Mouse (Mus musculus) embryonic facial prominence, embryonic 12.5 days (tissue): Measurements from ENCODE around the gene Ubxn7. TPM values are rescaled to one million over a fixed set of nuclear protein-coding genes. Genes with fewer than 3 reads are reported as not detected.

Experiments
- ATAC-seq: fragments of 200-750 bp; cut with Nextera tagmentation; 2 replicates; pipeline ENCODE4 v1.8.0; 2017; ENCODE audit not compliant: insufficient number of reproducible peaks, insufficient read depth, low FRiP score, low TSS enrichment
- H3K27ac ChIP-seq: fragments of 300-500 bp; sonication (generic); 2 replicates; pipeline ENCODE4 v1.5.1; 2016; ENCODE audit warnings: mild to moderate bottlenecking
- H3K27me3 ChIP-seq: fragments of 300-500 bp; sonication (generic); 2 replicates; pipeline ENCODE4 v1.6.1; 2016; ENCODE audit warnings: mild to moderate bottlenecking, moderate library complexity
- H3K36me3 ChIP-seq: fragments of 300-500 bp; sonication (generic); 2 replicates; pipeline ENCODE4 v1.6.1; 2016; ENCODE audit warnings: mild to moderate bottlenecking
- H3K4me1 ChIP-seq: fragments of 300-500 bp; sonication (generic); 2 replicates; pipeline ENCODE4 v1.6.1; 2016
- H3K4me2 ChIP-seq: fragments of 300-500 bp; sonication (generic); replicated peaks from 2 replicates; pipeline ENCODE4 v1.6.1; 2016; ENCODE audit warnings: mild to moderate bottlenecking, moderate library complexity
- H3K4me3 ChIP-seq: fragments of 300-500 bp; sonication (generic); 2 replicates; pipeline ENCODE4 v1.5.1; 2016; ENCODE audit warnings: mild to moderate bottlenecking
- H3K9ac ChIP-seq: fragments of 300-500 bp; sonication (generic); 2 replicates; pipeline ENCODE4 v1.6.1; 2016; ENCODE audit warnings: mild to moderate bottlenecking, moderate library complexity
- H3K9me3 ChIP-seq: fragments of 300-500 bp; sonication (generic); 2 replicates; pipeline ENCODE4 v1.6.1; 2016; ENCODE audit warnings: mild to moderate bottlenecking, moderate library complexity
- WGBS: fragments of 180-500 bp; shearing (Covaris S2); methylation state at CpG from one replicate; pipeline ENCODE4 v1.1.7; 2016; 5-methylcytosine and 5-hydroxymethylcytosine counted together
- polyA plus RNA-seq: library from polyadenylated mRNA; unstranded; fragments of >200 nt; fragmentation: Nextera tagmentation; extraction: Ambion mirVana; gene quantifications from 2 replicates; pipeline ENCODE4 v1.2.1, GENCODE M21; 2016

Ubxn7 gene
- polyA plus RNA-seq, 1 experiment from 2014 or later, result 33.2 TPM

DNA sequence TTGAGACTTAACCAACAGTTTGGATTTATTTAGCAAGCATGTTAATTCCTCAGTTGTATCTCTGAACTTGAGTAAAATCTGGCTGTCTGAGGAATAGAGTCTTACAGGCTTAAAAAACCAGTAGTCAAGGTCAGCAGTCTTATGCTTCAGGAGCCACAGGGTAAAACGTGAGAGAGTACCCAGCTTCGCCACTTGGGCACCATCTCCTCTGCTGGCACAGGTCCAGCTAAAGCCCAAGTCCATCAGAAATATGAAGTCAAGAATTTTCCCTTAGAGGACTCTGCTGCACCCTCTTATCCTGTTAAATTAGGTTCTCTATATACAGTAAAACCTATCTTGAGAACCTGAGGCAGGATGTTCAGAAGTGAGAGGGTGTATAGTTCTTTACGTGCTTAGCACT is 54.8 kb downstream of the Ubxn7 start:
- Histone ChIP-seq H3K27me3 (no peaks in the 10 kb centered on the region), H3K4me3 (no peak overlapping the region), H3K36me3 (peaks cover 44% of the 10 kb centered on the region), H3K9me3 (no peaks in the 10 kb centered on the region), H3K27ac (no peak overlapping the region), H3K4me2 (no peak overlapping the region), H3K4me1 (no peaks in the 10 kb centered on the region), H3K9ac (no peak overlapping the region)
- 89% methylated on average over 3 of the region's 3 CpGs for WGBS
- no peak for ATAC-seq

DNA sequence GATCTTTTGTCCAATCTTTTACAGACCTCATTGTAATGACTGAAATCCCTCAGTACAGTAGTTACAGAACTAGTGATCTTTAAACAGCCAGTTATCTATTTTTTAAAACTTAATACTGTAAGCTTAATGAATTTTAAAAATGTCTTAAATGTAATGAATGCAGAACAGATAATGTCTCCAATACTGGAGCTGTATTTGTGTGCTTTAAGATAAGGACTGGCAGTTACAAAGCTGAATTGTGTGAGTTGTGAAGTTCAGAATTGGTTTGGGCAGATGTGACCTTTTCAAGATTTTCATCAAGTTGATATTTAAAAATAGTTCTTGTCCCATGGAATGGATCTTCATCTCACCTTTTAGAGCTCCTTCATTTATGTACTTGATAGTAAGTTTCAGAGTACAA is 57.0 kb downstream of the Ubxn7 start:
- no peak for ATAC-seq

DNA sequence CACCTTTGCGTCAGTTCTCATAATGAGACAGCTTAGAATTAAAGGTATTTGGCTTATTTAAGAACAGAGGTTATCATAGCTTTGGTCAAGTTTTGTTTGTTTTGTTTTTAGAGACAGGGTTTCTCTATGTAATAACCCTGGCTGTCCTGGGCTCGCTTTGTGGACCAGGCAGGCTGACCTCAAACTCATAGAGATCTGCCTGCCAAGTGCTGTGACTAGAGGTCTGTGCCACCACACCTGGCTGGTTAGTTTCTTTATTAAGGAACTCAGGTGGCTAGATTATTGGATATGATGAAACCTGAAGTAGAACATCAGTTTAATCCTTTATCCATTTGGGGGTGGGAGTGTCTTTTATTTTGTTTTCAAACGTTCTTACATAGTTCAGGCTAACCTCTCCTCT is 57.8 kb downstream of the Ubxn7 start:
- Histone ChIP-seq H3K4me1 (no peaks in the 10 kb centered on the region), H3K4me3 (no peak overlapping the region), H3K36me3 (peaks cover 33% of the 10 kb centered on the region), H3K9me3 (no peaks in the 10 kb centered on the region), H3K27ac (no peak overlapping the region), H3K4me2 (no peak overlapping the region), H3K9ac (no peak overlapping the region), H3K27me3 (no peaks in the 10 kb centered on the region)
- ATAC-seq, result no peak
- 89% methylated on average over 3 of the region's 3 CpGs for WGBS

More for the DNA sequence above, 57.0 kb downstream of the Ubxn7 start:
- no peak overlapping the region for H3K9ac ChIP-seq
- H3K9me3 ChIP-seq, result no peaks in the 10 kb centered on the region
- no peaks in the 10 kb centered on the region for H3K27me3 ChIP-seq
- no peak overlapping the region for H3K4me2 ChIP-seq
- H3K4me1 ChIP-seq, result no peaks in the 10 kb centered on the region
- no peak overlapping the region for H3K27ac ChIP-seq
- no peak overlapping the region for H3K4me3 ChIP-seq
- H3K36me3 ChIP-seq, result peaks cover 36% of the 10 kb centered on the region

DNA sequence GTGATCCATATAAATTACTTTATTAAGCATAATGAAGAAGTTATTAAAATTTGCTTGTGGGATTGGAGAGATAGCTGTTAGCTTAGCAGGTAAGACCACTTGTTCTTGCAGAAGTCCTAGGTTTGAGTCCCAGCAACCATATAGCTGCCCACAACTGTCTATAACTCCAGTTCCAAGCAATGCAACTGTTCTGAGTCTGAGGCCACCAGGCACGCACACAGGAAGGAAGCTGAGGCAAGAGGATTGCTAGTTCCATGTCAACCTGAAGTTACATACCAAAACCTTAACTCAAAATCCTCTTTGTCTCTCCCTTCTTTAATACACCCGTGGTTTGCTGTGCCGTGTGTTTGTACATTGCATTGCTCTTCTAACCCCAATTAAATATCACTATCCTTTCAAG is 58.8 kb downstream of the Ubxn7 start:
- Histone ChIP-seq H3K4me3 (no peak overlapping the region), H3K27ac (no peak overlapping the region), H3K9ac (no peak overlapping the region), H3K4me2 (no peak overlapping the region), H3K4me1 (peaks cover 5% of the 10 kb centered on the region; the same call in 1 of the 2 replicates), H3K9me3 (no peaks in the 10 kb centered on the region), H3K27me3 (no peaks in the 10 kb centered on the region), H3K36me3 (peaks cover 24% of the 10 kb centered on the region)
- no peak for ATAC-seq
- WGBS, result 86% methylated on average over 3 of the region's 3 CpGs

DNA sequence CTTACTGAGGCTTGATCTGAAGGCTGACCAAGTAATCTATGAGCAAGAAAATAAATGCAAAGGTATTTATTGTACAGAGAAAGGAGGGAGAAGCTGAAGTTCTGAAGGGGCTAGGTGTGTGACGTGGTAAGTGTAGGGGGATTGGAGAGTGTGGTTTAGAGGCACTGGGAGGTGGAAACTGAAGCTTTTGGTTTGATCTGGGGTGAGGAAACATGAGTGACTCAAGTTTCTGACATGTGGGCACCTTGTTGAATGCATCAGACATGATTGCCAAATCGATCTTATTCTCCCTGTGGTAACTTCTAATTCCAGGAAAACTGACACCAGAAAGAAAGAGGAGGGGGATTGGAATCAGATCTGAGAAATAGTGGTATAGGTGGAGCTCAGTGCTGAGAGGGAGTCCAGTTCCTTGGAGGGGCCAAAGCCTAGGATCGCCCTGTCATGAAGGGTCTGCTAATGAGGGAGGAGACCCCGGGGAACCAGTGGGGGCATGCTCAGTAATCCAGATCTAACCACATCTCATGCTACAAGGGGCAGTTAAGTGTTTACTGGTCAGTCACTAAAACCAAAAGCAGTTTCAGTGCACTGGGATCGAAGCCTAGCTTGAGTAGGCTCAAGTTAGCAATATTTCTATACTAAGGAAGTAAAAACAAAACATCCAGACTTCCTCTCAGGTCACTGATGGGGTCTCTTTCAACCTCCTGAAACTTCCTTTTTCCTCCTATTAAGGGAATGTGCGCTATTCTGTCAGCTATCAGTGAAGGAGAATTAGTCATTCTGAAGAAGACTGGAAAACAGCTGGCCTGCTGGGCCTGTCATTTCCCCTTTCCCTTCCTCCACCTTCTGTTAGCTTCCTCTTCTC is 63.9 kb downstream of the Ubxn7 start:
- whole genome bisulfite sequencing, result 61% methylated on average over 6 of the region's 6 CpGs
- Histone ChIP-seq H3K4me1 (peaks cover 13% of the 10 kb centered on the region; the same call in 1 of the 2 replicates), H3K4me3 (no peak overlapping the region), H3K9ac (no peak overlapping the region), H3K36me3 (peaks cover 12% of the 10 kb centered on the region), H3K9me3 (no peaks in the 10 kb centered on the region), H3K27me3 (no peaks in the 10 kb centered on the region), H3K27ac (0 out of 2 replicates have a peak overlapping the region, but pooled peaks have one; percentile 70), H3K4me2 (no peak overlapping the region)
- ATAC-seq, result 0 out of 2 replicates have a peak, but pooled peaks have one; percentile 47

DNA sequence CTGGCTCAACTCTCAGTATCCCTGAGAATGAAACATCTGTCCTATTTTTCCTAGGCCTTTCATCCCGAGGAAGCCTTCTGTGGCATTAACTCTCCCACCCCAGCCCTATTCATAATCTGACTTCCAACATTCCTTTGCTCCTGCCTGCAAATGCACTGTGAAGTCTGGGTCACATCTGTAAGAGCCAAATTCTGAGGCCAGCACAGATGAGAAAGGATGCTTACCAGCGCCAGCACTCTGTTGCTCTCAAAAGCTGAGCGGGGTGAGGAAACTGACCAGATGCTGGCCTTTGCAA is 64.4 kb downstream of the Ubxn7 start:
- H3K4me2 ChIP-seq, result no peak overlapping the region
- ATAC-seq, result no peak
- H3K9ac ChIP-seq, result no peak overlapping the region
- H3K36me3 ChIP-seq, result peaks cover 10% of the 10 kb centered on the region
- H3K4me1 ChIP-seq, result peaks cover 13% of the 10 kb centered on the region; the same call in 1 of the 2 replicates
- no peak overlapping the region for H3K4me3 ChIP-seq
- peak overlapping the region; percentile 70; the same call in 1 of the 2 replicates for H3K27ac ChIP-seq
- no peaks in the 10 kb centered on the region for H3K9me3 ChIP-seq
- 64% methylated on average over 3 of the region's 3 CpGs for WGBS
- H3K27me3 ChIP-seq, result no peaks in the 10 kb centered on the region

DNA sequence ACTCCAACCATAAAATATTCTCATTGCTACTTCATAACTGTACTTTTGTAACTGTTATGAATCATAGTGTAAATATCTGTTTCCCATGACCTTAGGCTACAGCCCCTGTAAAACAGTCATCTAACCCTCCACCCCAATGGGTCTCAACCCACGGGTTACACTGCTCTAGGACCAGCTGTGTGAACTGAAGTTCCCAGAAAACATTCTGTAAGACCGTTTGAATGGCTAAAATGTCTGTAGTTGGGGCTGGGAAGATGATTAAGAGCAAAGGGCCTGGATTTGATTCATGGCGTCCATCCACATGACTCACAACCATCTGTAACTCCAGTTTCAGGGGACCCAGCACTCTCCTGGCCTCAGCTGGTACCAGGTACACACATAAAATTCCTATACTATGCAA is 66.1 kb downstream of the Ubxn7 start:
- Histone ChIP-seq H3K9ac (no peak overlapping the region), H3K4me1 (peaks cover 13% of the 10 kb centered on the region; the same call in 1 of the 2 replicates), H3K27ac (no peak overlapping the region), H3K4me2 (no peak overlapping the region), H3K36me3 (peaks cover 3% of the 10 kb centered on the region; the same call in 1 of the 2 replicates), H3K27me3 (no peaks in the 10 kb centered on the region), H3K9me3 (no peaks in the 10 kb centered on the region), H3K4me3 (no peak overlapping the region)
- WGBS, result 70% methylated on average over 3 of the region's 3 CpGs
- no peak for ATAC-seq

DNA sequence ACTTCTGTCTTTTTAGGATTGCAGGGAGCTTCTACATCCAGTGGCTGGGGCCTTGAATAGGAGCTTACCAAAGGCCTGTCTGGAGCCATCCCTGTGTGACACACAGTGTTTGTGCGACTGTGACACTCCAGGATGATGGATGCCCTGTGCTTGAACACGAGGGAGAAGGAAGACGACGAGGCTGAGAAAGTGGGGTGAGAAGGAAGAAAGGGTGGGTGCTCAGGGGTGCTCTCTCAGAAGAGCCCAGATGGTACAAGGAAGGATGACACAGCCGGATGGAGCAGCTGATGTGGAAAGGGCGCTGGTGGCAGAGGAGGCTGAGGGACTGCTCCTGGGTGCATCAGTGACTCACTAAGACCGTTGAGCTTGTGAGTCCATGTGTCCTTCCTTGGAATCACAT is 68.2 kb downstream of the Ubxn7 start, which contains the start of gene Tm4sf19:
Gene Tm4sf19, plus strand, starts transcription at position 240 of the 400 bp plus-strand sequence.
- no peak within 1 kb of the TSS for H3K4me2 ChIP-seq
- no peak for ATAC-seq
- no peak within 1 kb of the TSS for H3K27ac ChIP-seq
- no peaks in the 10 kb centered on the region for H3K9me3 ChIP-seq
- peaks cover 13% of the 10 kb centered on the region; the same call in 1 of the 2 replicates for H3K4me1 ChIP-seq
- no peaks in the 10 kb centered on the region for H3K36me3 ChIP-seq
- no peaks in the 10 kb centered on the region for H3K27me3 ChIP-seq
- no peak within 1 kb of the TSS for H3K9ac ChIP-seq
- WGBS, result 91% methylated on average over 7 of the region's 7 CpGs
- no peak within 1 kb of the TSS for H3K4me3 ChIP-seq

DNA sequence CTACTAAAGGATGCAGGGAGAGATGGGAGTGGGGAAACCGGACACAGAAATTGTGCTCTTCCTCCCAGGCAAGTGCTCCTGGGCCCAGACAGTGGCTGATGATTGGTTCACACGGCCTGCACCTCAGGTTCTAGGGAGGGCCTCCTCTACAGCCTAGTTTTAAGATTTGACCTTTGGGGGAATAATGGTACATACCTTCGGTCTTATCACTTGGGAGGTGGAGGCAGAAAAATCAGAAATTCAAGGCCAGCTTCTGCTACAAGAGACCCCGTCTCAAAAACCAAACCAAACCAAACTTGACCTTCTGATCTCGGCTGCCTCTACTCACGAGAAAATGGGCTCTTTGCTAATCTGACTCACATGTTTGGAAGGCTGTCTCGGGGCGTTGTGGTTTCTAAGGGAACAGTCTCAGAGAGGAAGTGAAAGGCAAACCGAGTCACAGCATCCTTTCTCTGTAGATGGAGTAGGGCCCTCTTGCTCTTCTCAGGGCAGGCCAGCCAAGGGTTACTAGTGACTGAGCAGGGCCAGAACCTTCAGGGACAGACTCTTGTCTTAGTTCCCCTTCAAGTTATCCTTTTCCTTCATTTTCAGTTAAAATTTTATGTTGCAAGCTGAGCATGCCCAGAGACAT is 69.4 kb downstream of the Ubxn7 start:
- Histone ChIP-seq H3K27me3 (no peaks in the 10 kb centered on the region), H3K36me3 (no peaks in the 10 kb centered on the region), H3K9me3 (no peaks in the 10 kb centered on the region), H3K4me3 (no peak overlapping the region), H3K9ac (no peak overlapping the region), H3K27ac (no peak overlapping the region), H3K4me1 (0 out of 2 replicates have a peak, but pooled peaks cover 2% of the 10 kb centered on the region), H3K4me2 (no peak overlapping the region)
- ATAC-seq, result no peak
- WGBS, result 66% methylated on average over 9 of the region's 9 CpGs

DNA sequence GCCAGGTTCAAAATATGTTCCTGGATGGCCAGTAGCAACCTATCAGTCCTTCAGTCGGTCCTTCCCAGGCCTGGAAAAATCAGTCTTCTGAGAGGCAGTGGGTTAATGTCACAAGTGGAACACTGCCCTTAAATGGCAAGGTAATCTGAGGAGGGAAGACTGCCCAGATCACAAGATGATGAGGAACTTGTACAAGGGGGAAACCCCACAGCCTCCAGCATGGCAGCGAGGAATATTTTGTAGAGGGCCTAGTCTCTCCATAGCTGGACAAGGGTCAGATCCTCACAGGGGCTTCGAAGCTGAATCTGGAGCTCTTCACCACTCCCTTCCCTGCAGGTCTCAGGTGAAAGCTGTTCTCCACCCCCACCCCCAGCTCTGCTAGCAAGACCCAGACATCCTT is 70.8 kb downstream of the Ubxn7 start:
- H3K9ac ChIP-seq, result no peak overlapping the region
- no peaks in the 10 kb centered on the region for H3K9me3 ChIP-seq
- 86% methylated on average over 3 of the region's 3 CpGs for WGBS
- no peaks in the 10 kb centered on the region for H3K27me3 ChIP-seq
- no peak for ATAC-seq
- no peaks in the 10 kb centered on the region for H3K4me1 ChIP-seq
- no peak overlapping the region for H3K4me3 ChIP-seq
- H3K36me3 ChIP-seq, result no peaks in the 10 kb centered on the region
- no peak overlapping the region for H3K4me2 ChIP-seq
- H3K27ac ChIP-seq, result no peak overlapping the region

DNA sequence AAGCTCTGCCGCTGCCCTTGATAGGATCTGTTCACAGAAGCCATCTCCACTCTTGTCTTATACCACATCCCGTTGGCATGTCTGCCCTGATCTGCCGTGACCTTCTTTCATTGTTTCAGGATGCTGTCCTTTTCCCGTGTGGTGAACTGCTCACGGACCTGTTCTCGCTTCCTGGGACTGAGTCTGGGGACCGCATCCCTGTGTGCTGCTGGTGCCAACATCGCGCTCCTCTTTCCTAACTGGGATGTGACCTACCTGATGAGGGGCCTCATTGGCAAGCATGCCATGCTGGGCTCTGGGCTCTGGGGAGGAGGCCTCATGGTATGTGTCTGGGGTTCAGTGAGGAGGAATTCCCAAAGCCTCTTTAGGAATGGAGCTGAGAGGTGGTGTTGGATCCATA is 73.7 kb downstream of the Ubxn7 start:
- Histone ChIP-seq H3K9me3 (no peaks in the 10 kb centered on the region), H3K4me3 (no peak overlapping the region), H3K36me3 (no peaks in the 10 kb centered on the region), H3K27ac (no peak overlapping the region), H3K4me1 (no peaks in the 10 kb centered on the region), H3K9ac (no peak overlapping the region), H3K4me2 (no peak overlapping the region), H3K27me3 (no peaks in the 10 kb centered on the region)
- ATAC-seq, result no peak
- WGBS, result 92% methylated on average over 9 of the region's 9 CpGs

DNA sequence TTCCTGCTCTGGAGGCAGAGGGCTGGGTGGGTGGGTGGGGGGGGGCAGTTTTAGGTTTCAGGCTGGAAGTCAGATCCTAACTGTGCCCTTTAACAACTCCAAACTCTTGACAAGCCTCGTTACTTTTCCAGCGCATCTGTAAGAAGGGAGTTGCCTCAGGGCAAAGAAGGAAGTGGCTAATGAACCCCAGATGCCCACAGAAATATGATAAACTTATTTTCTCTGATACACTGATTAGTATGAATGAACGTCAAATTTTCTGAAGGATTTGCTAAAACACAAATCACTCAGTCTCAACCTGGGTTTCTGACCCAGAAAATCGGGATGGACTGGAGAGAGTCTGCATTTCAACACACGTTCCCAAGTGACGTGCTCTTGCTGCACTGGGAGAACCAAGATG is 74.6 kb downstream of the Ubxn7 start:
- peak overlapping the region; percentile 46; the same call in 1 of the 2 replicates for H3K27ac ChIP-seq
- no peaks in the 10 kb centered on the region for H3K9me3 ChIP-seq
- ATAC-seq, result no peak
- no peak overlapping the region for H3K4me2 ChIP-seq
- no peak overlapping the region for H3K9ac ChIP-seq
- no peaks in the 10 kb centered on the region for H3K4me1 ChIP-seq
- WGBS, result 29% methylated on average over 6 of the region's 6 CpGs
- H3K36me3 ChIP-seq, result no peaks in the 10 kb centered on the region
- H3K4me3 ChIP-seq, result no peak overlapping the region
- no peaks in the 10 kb centered on the region for H3K27me3 ChIP-seq
